Mouse (Mus musculus) erythroblast, embryonic 14.5 days (primary cell): ENCODE data around the gene Scpep1. TPM values are rescaled to one million over a fixed set of nuclear protein-coding genes. Genes with fewer than 3 reads are reported as not detected.
"Not testable (repeated sequence)": the region's sequence is repeated elsewhere in the genome, so short reads cannot be mapped to it uniquely, and the experiment has no call there.

Experiments used
- H3K27me3 ChIP-seq: 2 replicates; pipeline ENCODE4 v1.6.1; 2012; ENCODE audit warnings: inconsistent platforms; ENCODE audit not compliant: control insufficient read depth
- H3K36me3 ChIP-seq: 2 replicates; pipeline ENCODE4 v1.6.1; 2012; ENCODE audit warnings: mild to moderate bottlenecking, inconsistent platforms; ENCODE audit not compliant: control insufficient read depth
- H3K4me1 ChIP-seq: 2 replicates; pipeline ENCODE4 v1.6.1; 2012; ENCODE audit warnings: inconsistent platforms; ENCODE audit not compliant: control insufficient read depth
- H3K4me3 ChIP-seq: replicated peaks from 2 replicates; pipeline ENCODE3; 2012; ENCODE audit warnings: moderate library complexity, mild to moderate bottlenecking, inconsistent platforms
- H3K9me3 ChIP-seq: 2 replicates; pipeline ENCODE4 v1.6.1; 2012; ENCODE audit warnings: low read length, inconsistent platforms, mixed read lengths; ENCODE audit not compliant: control insufficient read depth
- GATA1 ChIP-seq: IDR thresholded peaks from 2 replicates; pipeline ENCODE4 v1.6.1; 2012; ENCODE audit warnings: low read length, inconsistent platforms, mixed read lengths
- TAL1 ChIP-seq: IDR thresholded peaks from 3 replicates; pipeline ENCODE4 v1.6.1; 2012; ENCODE audit warnings: low read length, inconsistent platforms, mixed read lengths
- polyA plus RNA-seq: library from polyadenylated mRNA; stranded (reverse); fragments of >175 nt; gene quantifications from 2 replicates; pipeline ENCODE4 v1.2.3, GENCODE M21; 2012

The Scpep1 gene
- polyA plus RNA-seq, 1 experiment: 0.55 TPM

DNA sequence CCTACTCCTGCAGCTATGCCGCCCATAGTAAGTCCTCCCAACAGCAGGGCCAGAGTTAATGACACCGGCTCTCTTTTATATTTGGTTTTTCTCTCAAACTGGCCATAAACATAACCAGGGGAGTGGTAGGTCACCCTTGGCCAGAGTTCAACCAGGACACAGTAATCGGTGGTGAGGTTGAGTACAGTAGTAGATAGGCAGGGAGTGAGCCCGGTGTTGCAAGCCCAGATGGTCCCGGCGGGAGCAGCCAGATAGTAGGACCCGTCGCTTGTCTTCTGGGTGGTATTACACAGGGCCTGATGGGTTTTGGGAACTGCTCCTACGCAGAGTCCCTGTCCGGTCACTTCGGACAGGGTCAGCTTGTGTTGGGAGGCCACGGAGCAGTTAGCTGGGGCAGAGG, 63.8 kb downstream of the Scpep1 start:
- not testable (repeated sequence) for H3K4me3 ChIP-seq, H3K27me3 ChIP-seq, H3K9me3 ChIP-seq

DNA sequence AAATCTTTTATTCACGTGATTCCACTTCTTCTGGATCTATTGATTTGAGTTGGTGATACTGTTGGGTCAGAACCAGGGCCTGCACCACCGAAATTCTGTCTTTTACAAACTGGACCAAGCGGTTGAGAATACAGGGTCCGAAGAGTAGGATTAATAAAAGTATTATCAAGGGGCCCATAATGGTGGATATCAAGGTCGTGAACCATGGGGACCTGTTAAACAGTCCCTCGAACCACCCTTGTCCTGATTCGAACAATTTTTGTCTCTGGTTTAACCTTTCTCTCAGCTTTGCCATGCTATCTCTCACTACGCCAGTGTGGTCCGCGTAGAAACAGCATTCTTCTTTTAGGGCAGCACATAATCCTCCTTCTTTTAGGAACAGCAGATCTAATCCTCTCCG, 64.4 kb downstream of the Scpep1 start:
- H3K9me3 ChIP-seq, H3K4me3 ChIP-seq, H3K27me3 ChIP-seq, H3K36me3 ChIP-seq, H3K4me1 ChIP-seq: not testable (repeated sequence)

More for the DNA sequence above, 63.8 kb downstream of the Scpep1 start:
- not testable (repeated sequence) for H3K36me3 ChIP-seq, H3K4me1 ChIP-seq

DNA sequence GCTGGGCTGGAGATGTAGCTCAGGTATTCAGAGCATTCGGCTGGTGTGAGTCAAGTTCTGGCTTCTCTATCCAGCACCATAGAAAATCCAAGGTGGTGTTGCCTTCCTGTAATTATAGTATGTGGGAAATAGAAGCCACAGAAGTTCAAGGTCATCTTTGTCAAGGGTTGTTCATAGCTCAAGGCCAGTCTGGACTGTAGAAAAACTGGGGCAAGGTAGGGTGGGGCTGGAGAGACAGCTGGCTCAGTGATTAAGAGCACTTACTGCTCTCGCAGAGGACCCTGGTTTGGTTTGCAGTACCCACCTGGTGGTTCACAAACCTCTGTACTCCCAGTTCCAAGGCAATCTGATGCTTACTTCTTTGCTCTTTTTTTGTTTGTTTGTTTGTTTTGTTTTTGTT, 66.3 kb downstream of the Scpep1 start:
- Histone ChIP-seq H3K4me1 (no peaks in the 10 kb centered on the region), H3K4me3 (no peak overlapping the region), H3K27me3 (no peaks in the 10 kb centered on the region), H3K36me3 (no peaks in the 10 kb centered on the region), H3K9me3 (no peaks in the 10 kb centered on the region)
- no peak for TF ChIP-seq TAL1

DNA sequence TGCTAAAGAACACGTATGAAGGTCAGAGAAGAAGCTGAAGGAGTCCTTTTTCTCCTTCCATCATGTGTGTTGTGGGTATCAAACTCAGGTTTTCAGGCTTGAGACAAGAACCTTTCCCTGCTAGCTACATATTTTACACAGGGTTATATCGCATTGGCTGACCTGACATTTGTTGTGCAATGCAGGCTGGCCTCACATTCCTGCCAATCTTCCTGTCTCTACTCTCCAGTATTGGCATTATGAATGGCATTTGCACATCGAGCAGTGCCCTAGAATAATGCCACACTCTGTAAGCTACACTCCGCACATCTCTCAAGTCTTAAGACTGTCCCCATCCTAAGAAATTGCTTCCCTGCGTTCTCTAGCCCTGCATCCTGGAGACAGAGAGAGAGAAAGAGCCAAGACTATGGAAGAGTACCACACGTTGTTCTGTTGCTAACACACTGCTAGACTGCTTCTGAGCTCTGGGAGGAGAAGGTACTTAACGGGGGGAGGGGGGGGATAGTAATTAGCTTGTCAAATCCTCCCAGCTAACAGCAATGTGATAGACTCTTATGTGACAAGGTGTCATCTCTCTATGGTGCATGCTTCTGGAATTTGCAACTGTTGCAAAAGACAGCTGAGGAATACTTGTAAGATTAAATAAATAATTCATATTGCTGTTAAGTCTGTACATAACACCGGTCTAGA, 70.7 kb downstream of the Scpep1 start:
- Histone ChIP-seq H3K4me1 (no peaks in the 10 kb centered on the region), H3K4me3 (no peak overlapping the region), H3K27me3 (no peaks in the 10 kb centered on the region), H3K9me3 (no peaks in the 10 kb centered on the region), H3K36me3 (no peaks in the 10 kb centered on the region)
- no peak for TF ChIP-seq TAL1
- no peak for TF ChIP-seq GATA1

DNA sequence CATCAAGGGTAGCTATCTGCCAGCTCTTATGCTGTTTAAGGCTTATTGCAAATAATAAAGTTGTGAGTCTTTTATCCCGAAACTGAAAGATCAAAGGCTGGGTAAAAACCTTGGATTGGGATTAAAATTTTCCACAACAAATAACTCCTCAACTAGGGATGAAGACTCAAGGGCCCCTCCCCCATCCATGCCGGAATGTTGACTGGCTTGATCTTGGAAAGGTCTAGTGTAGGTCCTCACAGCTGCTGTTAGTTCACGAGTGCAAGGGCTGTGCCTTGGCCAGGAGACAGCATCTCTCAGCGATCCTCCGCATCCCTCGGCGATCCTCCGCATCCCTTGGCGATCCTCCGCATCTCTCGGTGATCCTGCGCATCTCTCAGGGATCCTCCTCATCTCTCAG, 77.3 kb downstream of the Scpep1 start:
- H3K27me3 ChIP-seq: peaks cover 18% of the 10 kb centered on the region
- no peak overlapping the region for H3K4me3 ChIP-seq
- no peak for TF ChIP-seq TAL1
- TF ChIP-seq GATA1: no peak
- H3K4me1 ChIP-seq: no peaks in the 10 kb centered on the region
- H3K9me3 ChIP-seq: no peaks in the 10 kb centered on the region
- H3K36me3 ChIP-seq: no peaks in the 10 kb centered on the region

Other genes starting within 250 kb of the Scpep1 start
- 0.41 and 0.45 TPM in 2 replicates for gene Msi2, start 237.0 kb downstream of the Scpep1 start, polyA plus RNA-seq
- 0.13 and 0.15 TPM in 2 replicates for gene Akap1, start 90.9 kb downstream of the Scpep1 start, polyA plus RNA-seq
- not detected in 2 replicates for gene Elobl, start 11.5 kb upstream of the Scpep1 start, polyA plus RNA-seq
- 0.14 and 0.24 TPM in 2 replicates for gene Coil, start 14.8 kb upstream of the Scpep1 start, polyA plus RNA-seq
- 0.29 and 0.87 TPM in 2 replicates for gene Trim25, start 43.9 kb upstream of the Scpep1 start, polyA plus RNA-seq
- not detected in 2 replicates for gene Dgke, start 111.4 kb upstream of the Scpep1 start, polyA plus RNA-seq
- gene Gm525, start 118.4 kb upstream of the Scpep1 start, polyA plus RNA-seq: not detected in 2 replicates